Mouse (Mus musculus) adrenal gland, postnatal 36 days (tissue): ENCODE data around the gene Klf1. TPM values are rescaled to one million over a fixed set of nuclear protein-coding genes. Genes with fewer than 3 reads are reported as not detected.
A peak's percentile ranks its signal among the peaks of the same experiment; 100 is the strongest.

ENCODE experiments used
- DNase-seq, 2 experiments: peaks; one replicate each; pipeline ENCODE4 v3.0.0; 2021; ENCODE audit warnings: mixed read lengths in 1 of 2
- long read RNA-seq, 2 experiments: library from polyadenylated mRNA; stranded (forward); transcript quantifications; one replicate each; pipeline ENCODE4 v2.0.0; 2021; ENCODE audit warnings: borderline sequencing depth in 2 of 2
- total RNA-seq, 2 experiments: library from RNA; stranded (reverse); gene quantifications; 2 replicates each; pipeline ENCODE4 v1.2.3; 2021

Klf1 gene
- total RNA-seq = under 1 TPM in 1 of 2 experiments, not detected in 1; 0.20 TPM
- long read RNA-seq, experiment 1 = 0 reads
- long read RNA-seq, experiment 2 = 0 reads

DNA sequence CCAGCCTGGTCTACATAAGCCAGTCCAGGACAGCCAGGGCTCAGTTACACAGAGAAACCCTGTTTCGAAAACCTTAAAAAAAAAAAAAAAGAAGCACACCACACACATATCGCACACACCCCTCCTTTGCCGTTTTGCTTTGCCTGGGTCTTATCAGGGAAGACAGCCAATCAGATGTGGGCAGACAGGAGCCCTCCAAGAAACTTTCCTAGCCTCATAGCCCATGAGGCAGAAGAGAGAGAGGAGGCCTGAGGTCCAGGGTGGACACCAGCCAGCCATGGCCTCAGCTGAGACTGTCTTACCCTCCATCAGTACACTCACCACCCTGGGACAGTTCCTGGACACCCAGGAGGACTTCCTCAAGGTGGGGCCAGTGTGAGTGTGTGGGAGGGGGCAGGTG, at the start of gene Klf1:
Gene Klf1 (plus strand): TSS at position 177 of the 400 bp plus-strand sequence.
- DNase-seq = no peak

DNA sequence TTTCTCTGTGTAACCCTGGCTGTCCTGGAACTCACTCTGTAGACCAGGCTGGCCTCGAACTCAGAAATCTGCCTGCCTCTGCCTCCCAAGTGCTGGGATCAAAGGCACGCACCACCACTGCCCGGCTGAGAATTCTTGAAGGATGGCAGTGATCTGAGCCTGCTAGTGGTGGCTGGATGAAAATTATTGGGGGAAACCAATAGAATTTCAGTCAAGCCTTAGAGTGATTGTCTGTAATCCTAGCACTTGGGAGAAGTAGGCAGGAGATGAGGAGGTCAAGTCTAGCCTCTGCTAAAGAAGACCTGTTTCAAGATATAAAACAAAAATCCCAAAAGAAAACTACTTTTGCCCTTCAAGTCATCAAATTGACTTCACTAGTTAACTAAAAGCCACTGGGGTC, 45.3 kb upstream of the Klf1 start:
- DNase-seq = no peak

DNA sequence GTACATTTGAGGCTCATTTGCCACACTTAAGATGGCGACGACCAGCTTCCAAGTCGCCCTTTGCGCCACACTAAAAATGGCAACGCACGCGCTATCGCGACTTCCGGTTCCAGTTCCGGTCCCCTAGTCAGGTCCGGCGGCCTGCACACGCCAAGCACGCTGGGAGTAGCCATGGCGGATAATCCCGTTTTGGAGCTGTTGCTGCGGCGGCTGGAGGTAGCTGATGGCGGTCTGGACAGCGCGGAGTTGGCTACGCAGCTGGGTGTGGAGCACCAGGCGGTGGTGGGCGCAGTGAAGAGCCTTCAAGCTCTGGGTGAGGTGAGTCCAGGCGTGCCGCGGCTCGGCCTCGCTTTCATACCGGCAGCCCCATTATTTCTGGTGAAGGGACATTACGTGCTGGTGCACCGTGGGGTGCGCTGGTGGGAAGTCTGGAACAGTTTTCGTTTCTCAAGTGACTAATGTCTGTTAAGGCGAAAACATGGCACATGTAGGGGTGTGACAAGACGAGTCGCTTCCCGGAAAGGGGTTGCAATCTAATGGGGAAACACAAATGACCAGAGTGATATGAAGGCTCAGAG, 44.8 kb upstream of the Klf1 start, which contains the start of gene Farsa:
Gene Farsa (plus strand): TSS at position 126 of the 578 bp plus-strand sequence.
- DNase-seq = peak; percentile 93 to 94

DNA sequence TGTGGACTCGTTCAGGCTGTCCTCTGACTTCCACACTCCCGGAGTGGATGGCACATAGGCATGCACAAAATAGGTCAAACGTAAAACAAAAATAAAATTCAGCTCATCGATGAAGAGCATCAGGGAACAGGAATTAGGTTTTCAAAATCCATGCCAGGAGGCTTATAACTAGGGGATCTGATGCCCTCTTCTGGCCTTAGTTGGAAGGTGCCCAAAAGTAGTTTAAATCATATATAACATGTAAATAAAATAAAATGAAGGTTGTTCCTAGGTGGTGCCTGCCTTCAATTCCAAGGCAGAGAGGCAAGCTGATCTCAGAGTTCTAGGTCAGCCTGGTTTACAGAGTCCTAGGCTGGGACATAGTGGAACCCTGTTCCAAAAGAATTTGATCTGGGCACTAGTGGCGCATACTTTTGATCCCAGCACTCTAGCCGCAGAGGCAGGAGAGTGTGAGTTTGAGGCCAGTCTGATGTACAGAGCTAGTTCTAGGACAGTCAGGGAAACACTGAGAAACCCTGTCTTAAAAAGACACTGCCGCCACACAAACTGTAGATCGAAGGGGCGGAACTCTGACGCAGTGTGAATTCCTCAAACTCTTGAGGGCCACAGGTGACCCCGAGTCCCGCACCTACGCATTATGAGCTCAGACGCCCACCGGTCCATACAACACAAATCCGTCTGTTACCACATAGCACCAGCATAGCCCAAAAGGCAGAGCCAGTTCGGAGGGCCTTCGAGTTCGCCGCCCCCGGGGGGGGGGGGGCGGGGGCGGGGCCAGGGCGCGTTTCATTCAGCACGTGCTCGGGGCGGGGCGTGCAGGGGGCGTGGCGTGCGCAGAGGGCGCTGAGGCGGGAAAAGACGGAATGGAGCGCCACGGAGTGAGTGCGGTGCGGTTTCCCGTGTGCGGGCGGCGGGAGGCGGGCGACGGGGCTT, 30.1 kb upstream of the Klf1 start, which contains the start of gene Syce2:
Gene Syce2 (plus strand): TSS at position 736 of the 933 bp plus-strand sequence.
- DNase-seq = peak; percentile 89 to 94

DNA sequence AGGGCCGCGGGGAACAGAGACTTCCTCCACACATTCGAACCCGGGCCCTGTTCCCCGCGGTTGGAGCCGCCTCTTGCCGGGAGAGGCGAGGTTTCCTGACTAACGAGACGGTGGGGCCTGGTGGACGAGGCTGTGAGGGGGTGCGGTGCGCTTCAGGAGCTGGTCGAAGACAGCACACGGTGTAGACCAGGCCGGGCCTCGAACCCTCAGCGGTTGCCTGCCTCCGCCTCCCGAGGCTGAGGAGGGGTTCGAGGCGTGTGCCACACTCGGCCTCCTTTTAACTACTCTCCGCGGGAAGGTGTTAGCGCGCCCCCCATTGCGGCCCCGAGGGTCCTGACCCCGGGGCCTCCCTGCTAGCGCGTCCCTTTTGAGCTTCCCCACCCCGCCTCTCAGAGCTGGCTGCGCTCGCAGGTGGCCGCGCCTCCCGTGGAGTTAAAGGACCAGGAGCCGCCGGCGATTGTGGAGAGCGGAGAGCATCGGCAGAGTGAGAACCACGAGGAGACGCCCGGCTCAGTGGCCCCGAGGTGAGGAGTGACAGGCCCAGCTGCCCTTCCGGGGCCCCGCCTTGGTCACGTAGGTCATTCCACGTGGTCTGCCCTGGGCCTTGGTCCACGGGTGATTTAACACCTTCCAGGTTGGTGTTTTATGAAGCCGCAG, 29.3 kb upstream of the Klf1 start:
- peak; percentile 50 to 60 for DNase-seq

DNA sequence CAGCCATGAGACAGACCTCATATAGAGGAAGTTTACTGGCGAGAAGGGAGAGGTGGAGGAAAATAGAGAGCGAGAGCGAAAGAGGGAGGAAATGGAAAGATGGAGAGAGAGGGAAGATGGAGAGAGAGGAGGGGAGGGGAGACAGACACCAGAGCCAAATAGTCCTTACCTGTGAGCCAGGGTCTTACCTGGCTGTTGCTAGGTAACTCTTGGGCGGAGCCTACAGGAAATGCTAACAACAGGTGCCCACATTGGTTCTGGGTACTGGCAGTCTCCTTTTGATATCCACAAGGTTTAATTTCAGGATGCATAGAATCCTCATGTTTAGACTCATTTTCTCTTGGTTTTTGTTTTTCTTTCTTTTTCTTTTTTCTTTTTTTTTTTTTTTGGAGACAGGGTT, 28.7 kb upstream of the Klf1 start:
- DNase-seq = no peak

DNA sequence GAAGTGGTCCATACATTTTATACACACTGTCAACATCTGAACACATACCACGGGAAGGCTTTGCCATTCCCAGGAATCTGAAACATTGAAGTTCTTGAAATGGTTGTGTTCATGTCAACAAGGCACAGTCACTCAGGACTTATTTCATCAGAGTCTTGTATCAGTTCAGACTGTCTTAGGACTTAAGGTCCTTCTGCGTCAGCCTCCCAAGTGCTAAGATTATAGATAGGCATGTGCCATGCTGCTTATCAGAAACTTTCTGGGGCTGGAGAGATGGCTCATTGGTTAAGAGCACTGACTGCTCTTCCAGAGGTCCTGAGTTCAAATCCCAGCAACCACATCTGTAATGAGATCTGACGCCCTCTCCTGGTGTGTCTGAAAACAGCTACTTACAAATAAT, 27.4 kb upstream of the Klf1 start:
- DNase-seq = no peak

DNA sequence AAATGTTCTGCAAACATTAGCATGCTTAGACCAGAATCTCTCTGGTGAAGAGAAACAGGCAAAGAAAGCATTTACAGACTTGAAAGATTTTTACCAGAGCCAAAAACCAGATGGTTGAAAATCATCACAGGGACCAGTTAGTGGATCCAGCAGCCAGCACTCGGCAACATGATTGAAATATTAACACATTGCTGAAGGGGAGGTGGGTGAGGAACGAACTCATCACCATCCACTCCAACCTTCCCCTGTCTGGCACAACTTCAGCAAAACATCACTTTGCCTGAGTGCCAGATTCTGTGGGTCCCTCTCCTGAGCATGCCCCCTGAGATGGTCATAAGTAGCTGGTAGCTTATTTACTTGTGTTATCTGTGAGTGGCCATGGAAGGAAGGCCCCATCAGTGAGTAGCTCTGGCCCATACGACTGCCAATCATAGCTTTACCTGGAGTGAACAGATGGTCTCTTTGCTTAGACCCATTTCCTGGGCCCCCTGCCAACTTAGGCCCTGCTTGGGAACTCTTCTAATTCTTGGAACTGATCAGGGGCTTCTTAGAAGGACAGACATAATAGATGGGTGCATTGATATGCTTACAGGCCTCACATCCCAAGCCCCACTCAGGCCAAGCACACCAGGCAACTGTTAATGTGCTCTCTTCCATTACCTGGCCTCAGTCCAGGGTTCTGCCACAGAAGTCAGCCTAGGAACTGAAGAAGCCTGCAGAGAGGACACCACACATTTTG, 24.3 kb upstream of the Klf1 start:
- DNase-seq = no peak

DNA sequence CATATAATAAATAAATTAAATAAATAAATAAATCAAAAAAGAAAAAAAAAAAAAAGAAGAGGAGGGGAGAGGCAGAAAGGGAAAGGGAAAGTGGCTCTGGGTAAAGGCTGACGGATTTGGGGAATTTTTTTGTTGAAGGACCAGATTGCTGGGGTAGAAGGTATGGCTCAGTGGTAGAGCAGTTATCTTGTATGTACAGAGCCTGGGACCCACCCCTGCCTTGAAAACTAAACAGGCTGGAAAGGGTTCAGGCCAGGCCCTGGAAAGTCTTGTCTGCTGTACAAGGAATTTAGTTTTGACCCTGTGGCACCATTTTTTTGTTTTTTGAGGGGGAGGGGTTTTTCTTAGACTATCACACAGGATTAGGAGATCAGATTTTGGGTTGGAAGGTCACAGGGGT, 22.8 kb upstream of the Klf1 start:
- DNase-seq = no peak

DNA sequence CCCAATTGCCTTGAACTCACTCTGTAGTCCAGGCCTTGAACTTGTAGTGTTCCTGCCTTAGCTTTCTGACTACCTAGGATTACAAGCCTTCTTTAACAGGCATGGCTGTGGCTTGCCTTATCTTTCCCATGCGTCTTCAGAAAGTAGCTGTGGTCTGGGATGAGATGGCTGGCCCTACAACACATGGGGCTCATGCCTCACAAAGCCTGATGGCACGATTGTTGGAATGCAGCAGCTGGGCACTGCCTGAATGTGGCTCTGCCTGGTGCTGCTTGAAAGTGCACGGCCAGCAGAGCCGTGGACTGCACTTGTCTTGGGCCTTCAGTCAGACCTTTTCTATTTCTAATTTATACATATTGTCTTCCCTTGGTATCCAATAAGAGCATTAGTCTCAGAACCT, 17.0 kb upstream of the Klf1 start:
- no peak for DNase-seq

DNA sequence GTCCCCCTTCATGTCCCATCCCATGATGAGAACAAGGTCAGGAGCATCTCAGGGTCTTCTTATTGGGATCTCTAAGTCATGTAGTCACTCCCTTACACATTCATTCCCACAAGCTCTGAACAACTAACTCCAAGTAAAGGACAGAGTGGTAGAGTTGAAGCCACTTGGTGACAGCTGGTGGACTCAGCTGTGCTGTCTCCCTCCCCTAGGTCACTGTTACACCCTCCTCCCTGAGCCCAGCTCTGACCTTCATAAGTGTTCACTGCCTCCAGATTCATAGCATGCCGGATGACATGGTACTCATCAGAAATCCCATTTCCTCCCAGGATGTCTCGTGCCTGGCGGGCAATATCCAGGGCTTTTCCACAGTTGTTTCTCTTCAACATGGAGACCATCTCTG, 13.4 kb upstream of the Klf1 start:
- no peak for DNase-seq

DNA sequence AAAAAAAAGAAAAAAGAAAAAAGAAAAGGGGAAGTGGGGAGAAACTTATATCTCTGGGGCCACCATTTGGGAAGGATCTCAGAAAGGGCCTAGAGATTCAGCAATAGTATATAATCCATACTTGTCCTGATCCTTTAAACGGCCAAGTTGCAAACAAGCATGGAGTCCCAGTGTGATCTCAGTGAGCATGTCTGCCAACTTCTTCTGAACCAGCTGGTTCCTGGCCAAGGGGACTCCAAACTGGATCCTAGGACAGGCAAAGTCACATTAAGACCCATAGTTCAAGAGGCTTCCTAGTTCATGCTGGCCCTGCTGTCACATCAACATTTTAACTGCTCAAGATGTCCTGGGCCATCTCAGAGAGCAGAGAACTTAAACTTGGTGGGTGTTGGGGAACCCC, 12.6 kb upstream of the Klf1 start:
- DNase-seq = no peak

DNA sequence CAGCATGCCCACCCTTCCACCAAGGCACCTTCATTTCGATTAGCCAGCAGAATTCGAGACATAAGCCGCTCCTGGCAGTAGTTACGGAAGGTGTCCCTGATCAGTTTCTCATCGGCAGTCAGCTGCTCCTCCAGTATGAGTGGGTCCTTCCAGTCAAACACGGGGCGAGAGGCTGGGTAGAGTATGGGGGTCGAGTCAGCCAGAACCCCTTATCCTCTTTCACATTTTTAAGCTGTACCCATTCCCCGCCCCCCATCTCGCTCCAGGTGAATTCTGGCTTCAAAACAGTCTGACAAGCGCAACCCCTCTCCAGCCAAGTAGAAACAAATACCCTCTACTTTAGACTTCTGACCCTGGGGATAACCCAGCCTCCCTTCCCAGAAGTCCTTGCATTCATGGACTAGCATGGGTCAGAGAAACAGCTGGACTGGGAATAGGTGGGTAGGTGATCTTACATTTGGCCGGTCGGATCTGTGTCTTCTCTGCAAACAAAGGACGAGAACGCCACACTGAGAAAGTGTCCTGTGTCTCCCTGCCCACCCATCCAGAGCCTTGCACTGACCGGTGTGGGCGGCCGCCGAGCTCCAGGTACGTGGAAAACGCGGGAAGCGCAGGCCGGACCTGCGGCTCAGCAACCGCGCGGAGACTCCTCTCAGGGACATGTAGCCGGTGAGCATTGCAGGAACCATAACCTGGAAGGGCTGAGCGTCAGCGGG, 8.6 kb upstream of the Klf1 start:
- DNase-seq = no peak

DNA sequence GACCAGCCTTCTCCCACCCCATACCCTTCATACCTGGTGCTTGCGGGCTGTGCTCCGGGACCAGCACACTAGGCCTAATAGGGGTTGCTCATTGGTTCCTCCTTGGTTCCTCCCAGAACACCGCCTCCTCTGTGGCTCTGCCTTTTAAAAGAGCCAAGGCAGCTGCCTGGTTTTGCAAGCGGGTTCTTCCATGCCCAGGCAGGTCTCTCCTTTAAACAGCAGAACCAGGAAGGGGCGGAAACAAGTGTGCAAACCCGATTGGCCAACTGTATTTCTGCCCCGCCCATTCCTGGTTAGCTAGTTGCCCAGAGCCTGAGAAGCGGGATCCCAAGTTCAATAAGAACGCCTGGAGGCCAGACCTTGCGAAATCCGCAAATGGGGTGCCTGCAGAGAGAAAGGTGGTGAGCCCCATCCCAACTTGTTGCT, 8.0 kb upstream of the Klf1 start, which contains the start of gene Gcdh:
Gene Gcdh (minus strand): TSS at position 213 of the 426 bp plus-strand sequence.
- peak; percentile 92 to 93 for DNase-seq

DNA sequence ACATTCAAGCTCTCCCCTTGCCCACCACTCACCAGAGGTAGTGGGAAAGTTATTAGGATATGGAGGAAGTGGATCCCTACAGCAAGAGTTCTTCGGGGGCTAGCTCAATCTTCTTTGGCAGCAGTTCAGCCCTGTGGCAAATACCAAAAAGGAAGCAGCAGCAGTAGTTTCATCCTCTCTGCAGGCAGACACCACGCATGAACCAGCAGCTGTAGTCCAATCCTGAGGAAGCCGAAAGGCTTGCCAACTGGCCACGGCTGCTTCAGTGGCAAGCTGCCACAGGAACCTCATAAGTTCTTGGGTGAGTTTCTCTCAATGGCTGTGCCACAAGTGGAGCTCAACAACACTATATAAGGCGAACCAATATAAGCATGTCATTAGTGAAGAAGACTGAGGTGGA, 5.8 kb upstream of the Klf1 start:
- no peak for DNase-seq

DNA sequence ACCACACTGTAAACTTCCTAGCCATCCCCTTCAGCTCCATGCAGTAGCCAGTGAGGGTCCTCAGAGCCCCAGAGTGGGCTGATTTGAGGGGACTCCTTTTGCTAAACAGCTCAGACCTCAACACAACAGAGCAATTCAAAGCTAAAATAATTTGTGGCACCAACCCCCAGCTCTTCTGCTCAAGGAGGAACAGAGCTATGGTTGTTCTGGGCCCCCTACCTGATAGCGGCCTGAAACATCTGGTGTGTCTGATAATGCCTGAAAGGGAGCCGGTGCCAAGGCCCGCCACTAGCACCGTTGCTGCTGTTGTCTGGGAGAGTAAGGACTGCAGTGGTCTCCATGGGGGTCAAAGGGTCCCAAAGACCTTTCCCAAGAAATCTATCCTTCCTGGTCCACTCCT, 657 bp upstream of the Klf1 start:
- DNase-seq = no peak

DNA sequence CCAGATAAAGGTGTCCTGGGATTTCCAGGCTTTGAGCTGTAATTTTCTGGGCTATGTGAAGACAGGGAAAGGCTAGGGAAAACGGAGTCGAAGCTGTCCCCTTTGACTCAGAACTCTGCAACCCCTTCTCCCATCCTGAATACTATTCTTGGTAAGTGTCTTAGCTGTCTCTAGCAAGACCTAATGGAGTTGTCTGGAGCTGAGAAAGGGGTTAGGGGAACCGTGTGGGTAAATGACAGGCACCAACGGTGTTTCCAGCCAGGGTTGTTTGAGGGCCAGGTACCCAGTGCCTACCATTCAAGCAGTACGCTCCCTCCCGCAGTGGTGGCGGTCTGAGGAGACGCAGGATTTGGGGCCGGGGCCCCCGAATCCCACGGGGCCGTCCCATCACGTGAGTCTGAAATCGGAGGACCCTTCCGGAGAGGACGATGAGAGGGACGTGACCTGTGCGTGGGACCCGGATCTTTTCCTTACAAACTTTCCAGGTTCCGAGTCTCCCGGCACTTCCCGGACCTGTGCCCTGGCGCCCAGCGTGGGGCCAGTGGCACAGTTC, 715 bp downstream of the Klf1 start:
- no peak for DNase-seq

DNA sequence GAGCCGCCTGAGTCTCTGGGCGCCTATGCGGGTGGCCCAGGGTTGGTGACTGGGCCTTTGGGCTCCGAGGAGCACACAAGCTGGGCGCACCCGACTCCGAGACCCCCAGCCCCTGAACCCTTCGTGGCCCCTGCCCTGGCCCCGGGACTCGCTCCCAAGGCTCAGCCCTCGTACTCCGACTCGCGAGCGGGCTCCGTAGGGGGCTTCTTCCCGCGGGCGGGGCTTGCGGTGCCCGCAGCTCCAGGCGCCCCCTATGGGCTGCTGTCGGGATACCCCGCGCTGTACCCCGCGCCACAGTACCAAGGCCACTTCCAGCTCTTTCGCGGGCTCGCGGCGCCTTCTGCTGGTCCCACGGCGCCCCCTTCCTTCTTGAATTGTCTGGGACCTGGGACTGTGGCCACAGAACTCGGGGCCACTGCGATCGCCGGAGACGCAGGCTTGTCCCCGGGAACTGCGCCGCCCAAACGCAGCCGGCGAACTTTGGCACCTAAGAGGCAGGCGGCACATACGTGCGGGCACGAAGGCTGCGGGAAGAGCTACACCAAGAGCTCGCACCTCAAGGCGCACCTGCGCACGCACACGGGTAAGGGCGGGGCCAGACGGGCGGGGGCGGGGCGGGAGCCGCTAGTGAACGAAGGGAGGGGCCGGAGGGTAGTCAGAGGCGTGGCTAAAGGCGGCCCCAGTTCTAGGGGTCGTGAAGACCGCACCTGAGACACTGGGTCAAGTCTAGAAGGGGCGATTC, 1.4 kb downstream of the Klf1 start:
- peak; percentile 93 to 96 for DNase-seq

DNA sequence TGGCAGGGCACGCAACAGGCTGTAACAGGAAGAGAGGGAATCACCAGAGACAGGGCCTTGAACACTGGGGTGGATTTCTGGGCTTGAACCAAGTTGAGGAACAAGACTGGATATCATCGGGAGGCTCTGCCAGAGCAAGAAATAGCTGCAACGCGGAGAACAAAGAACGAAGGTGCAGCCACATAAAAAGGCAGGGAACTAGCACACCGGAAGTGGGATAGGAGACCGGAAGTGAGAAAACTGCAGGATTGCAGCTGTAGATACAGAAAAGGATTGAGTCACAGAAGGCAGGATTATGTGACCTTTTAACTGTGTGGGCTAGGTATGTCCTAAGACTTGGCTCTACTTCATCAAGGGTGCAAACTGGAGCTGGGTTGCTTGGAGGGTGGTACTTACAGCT, 2.6 kb downstream of the Klf1 start:
- no peak for DNase-seq

DNA sequence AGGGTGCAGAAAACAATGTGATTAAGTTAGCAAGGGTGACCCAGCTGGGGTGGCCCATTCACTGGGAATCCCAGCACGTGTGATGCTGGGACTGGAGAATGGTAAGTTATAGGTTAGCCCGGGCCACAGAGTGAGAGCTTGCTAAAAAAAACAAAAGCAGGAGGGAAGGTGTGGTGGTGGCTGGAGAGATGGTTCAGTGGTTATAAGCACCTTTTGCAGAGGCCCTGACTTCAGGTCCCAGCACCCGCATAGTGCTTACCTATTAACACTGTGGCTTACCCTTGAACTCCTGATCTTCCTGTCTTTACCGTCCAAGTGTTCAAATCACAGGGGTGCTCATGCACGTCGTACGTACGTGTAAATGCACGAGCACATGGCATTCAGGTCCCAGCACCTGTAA, 5.3 kb downstream of the Klf1 start:
- DNase-seq = no peak
